Mouse (Mus musculus) CH12.LX (cell line): ENCODE data around the gene Atp5g1.
A peak's percentile ranks its signal among the peaks of the same experiment; 100 is the strongest.

Experiments
- CTCF ChIP-seq, 2 experiments: IDR thresholded peaks in 1 of 2; conservative IDR thresholded peaks in 1 of 2; 2 replicates each; pipeline ENCODE4 v1.5.1; 2011 to 2012; ENCODE audit warnings: low read depth in 2 of 2, low read length in 2 of 2, improper control_type of control experiment in 1 of 2, inconsistent platforms in 1 of 2, mild to moderate bottlenecking in 1 of 2, moderate library complexity in 1 of 2
- JUND ChIP-seq: conservative IDR thresholded peaks from 2 replicates; pipeline ENCODE4 v1.6.1; 2011; ENCODE audit warnings: low read depth, low read length, improper control_type of control experiment

- no peak for TF ChIP-seq JUND
- peak; percentile 5 to 37; a peak in 2 of 4 replicates for TF ChIP-seq CTCF (conservative IDR thresholded peaks at IDR 0.05 in 1 of 2, IDR thresholded peaks at IDR 0.05 in 1 of 2; ENCODE audit: low read depth in 2 of 2, low read length in 2 of 2)
Measured at GRCm38 (mm10) chr11:96087981-96088380, 12.5 kb upstream of the Atp5g1 start.
